Mouse (Mus musculus) layer of hippocampus, adult 9-10 months (tissue): ENCODE measurements at regions not wholly inside any gene's neighbourhood (a gene's known extent, or its start where the extent isn't known, plus 50 kb on each side); places are given as distances from the start of the nearest gene placed in this dataset.

Experiments used
- DNase-seq: peaks from one replicate; pipeline ENCODE4 v3.0.0; 2022; ENCODE audit warnings: low spot score

GRCm38 (mm10) chr3:54103098-54103497 lies 52.7 kb upstream of the Trpc4 start:
- DNase-seq: no peak

GRCm38 (mm10) chr3:54083634-54084033 lies 72.2 kb upstream of the Trpc4 start:
- no peak for DNase-seq

- DNase-seq: no peak
Measured at GRCm38 (mm10) chr3:54076461-54076860, 79.4 kb upstream of the Trpc4 start.

- no peak for DNase-seq
Measured at GRCm38 (mm10) chr3:54060653-54061052, 95.2 kb upstream of the Trpc4 start.

GRCm38 (mm10) chr3:54054376-54054775 lies 101.5 kb upstream of the Trpc4 start:
- no peak for DNase-seq

GRCm38 (mm10) chr3:54049370-54049769 lies 106.5 kb upstream of the Trpc4 start:
- no peak for DNase-seq

- no peak for DNase-seq
Measured at GRCm38 (mm10) chr3:54048091-54048670, 107.7 kb upstream of the Trpc4 start.

GRCm38 (mm10) chr3:54027365-54027764 lies 128.5 kb upstream of the Trpc4 start:
- DNase-seq: no peak

GRCm38 (mm10) chr3:54020196-54020595 lies 135.6 kb upstream of the Trpc4 start:
- DNase-seq: no peak

- DNase-seq: no peak
Measured at GRCm38 (mm10) chr3:54017943-54018649, 137.7 kb upstream of the Trpc4 start.

- no peak for DNase-seq
Measured at GRCm38 (mm10) chr3:54016877-54017276, 139.0 kb upstream of the Trpc4 start.

- DNase-seq: no peak
Measured at GRCm38 (mm10) chr3:54011016-54011415, 144.8 kb upstream of the Trpc4 start.

GRCm38 (mm10) chr3:53992993-53993392 lies 129.4 kb upstream of the Ufm1 start:
- DNase-seq: no peak

- no peak for DNase-seq
Measured at GRCm38 (mm10) chr3:53988796-53989195, 125.2 kb upstream of the Ufm1 start.

- DNase-seq: no peak
Measured at GRCm38 (mm10) chr3:53988256-53988655, 124.6 kb upstream of the Ufm1 start.

- no peak for DNase-seq
Measured at GRCm38 (mm10) chr3:53987316-53987715, 123.7 kb upstream of the Ufm1 start.

GRCm38 (mm10) chr3:53984743-53985550 lies 121.3 kb upstream of the Ufm1 start:
- DNase-seq: no peak

- no peak for DNase-seq
Measured at GRCm38 (mm10) chr3:53982311-53982710, 118.7 kb upstream of the Ufm1 start.

- DNase-seq: no peak
Measured at GRCm38 (mm10) chr3:53981585-53981984, 118.0 kb upstream of the Ufm1 start.

- no peak for DNase-seq
Measured at GRCm38 (mm10) chr3:53977379-53978080, 113.9 kb upstream of the Ufm1 start.

- DNase-seq: no peak
Measured at GRCm38 (mm10) chr3:53974905-53975551, 111.4 kb upstream of the Ufm1 start.
